11 mouse cellular contexts compared by ENCODE assay signal in genomic region chr3:30130495-30130894, GRCm38 (mm10).
DNase-seq lines count a peak whose midpoint lies in the region; ATAC-seq and TF ChIP-seq lines count a peak whose summit lies in the region.
"Had no signal": no experiment of that assay in that cellular context is flagged by ENCODE, and none has a peak within 500 bp of the region (broad histone marks: within the 10 kb centered on the region; RNA-seq: fewer than 3 reads in every experiment).

No protein-coding gene starts in this region.

- no peak for TF ChIP-seq POLR2A in lung, adult 2 months (IDR thresholded peaks at IDR 0.05; ENCODE audit: borderline replicate concordance, extremely low read depth, low read depth, low read length)

- H3K4me2 ChIP-seq in stomach, embryonic 14.5 days (replicated peaks; ENCODE audit: low read depth, low read length) = no peak overlapping the region
- H3K4me2 ChIP-seq in stomach, postnatal 0 days (replicated peaks; ENCODE audit: low read depth) = no peak overlapping the region
- H3K4me2 ChIP-seq: hindbrain, embryonic 15.5 days; limb, embryonic 15.5 days had no signal

- H3K9ac ChIP-seq in stomach, embryonic 14.5 days (replicated peaks; ENCODE audit: low read depth, low read length) = no peak overlapping the region
- H3K9ac ChIP-seq in stomach, postnatal 0 days (ENCODE audit: low read length) = no peak overlapping the region
- H3K9ac ChIP-seq: hindbrain, embryonic 15.5 days; limb, embryonic 15.5 days had no signal

- WGBS in stomach, embryonic 14.5 days = 38% methylated on average over 4 of the region's 4 CpGs
- 40% methylated on average over 4 of the region's 4 CpGs for WGBS in stomach, postnatal 0 days
- WGBS in lung, adult 2 months = 42% methylated on average over 4 of the region's 4 CpGs

- TF ChIP-seq EP300 in stomach, postnatal 0 days (optimal IDR thresholded peaks at IDR 0.05) = no peak

- H3K9me3 ChIP-seq in stomach, embryonic 14.5 days (ENCODE audit: control insufficient read depth, low read depth, low read length) = no peaks in the 10 kb centered on the region
- H3K9me3 ChIP-seq in stomach, postnatal 0 days (ENCODE audit: control insufficient read depth, low read length) = no peaks in the 10 kb centered on the region
- H3K9me3 ChIP-seq: hindbrain, embryonic 15.5 days; limb, embryonic 15.5 days; midbrain, embryonic 10.5 days had no signal

- H3K27ac ChIP-seq in stomach, embryonic 14.5 days (ENCODE audit: low read length) = 0 out of 2 replicates have a peak overlapping the region, but pooled peaks have one; percentile 21
- no peak overlapping the region for H3K27ac ChIP-seq in stomach, postnatal 0 days (replicated peaks)
- H3K27ac ChIP-seq: hindbrain, embryonic 15.5 days; limb, embryonic 15.5 days; midbrain, embryonic 10.5 days had no signal

- H3K4me1 ChIP-seq in stomach, embryonic 14.5 days (ENCODE audit: control insufficient read depth, insufficient read depth, low read length) = peaks cover 5% of the 10 kb centered on the region; the same call in 1 of the 2 replicates
- no peaks in the 10 kb centered on the region for H3K4me1 ChIP-seq in stomach, postnatal 0 days (replicated peaks; ENCODE audit: control insufficient read depth, insufficient read depth)
- peaks cover 4% of the 10 kb centered on the region for H3K4me1 ChIP-seq in lung, adult 2 months (ENCODE audit: control insufficient read depth, insufficient read depth, low read length)
- H3K4me1 ChIP-seq: hindbrain, embryonic 15.5 days; midbrain, embryonic 10.5 days had no signal

- TF ChIP-seq CTCF in stomach, postnatal 0 days (IDR thresholded peaks at IDR 0.05; ENCODE audit: low read depth) = no peak
- no peak for TF ChIP-seq CTCF in lung, adult 2 months (IDR thresholded peaks at IDR 0.05; ENCODE audit: insufficient read depth, low read length)

- peak; percentile 71 to 82 for DNase-seq in cerebellum, postnatal 10 days
- DNase-seq in stomach, postnatal 0 days (ENCODE audit: low spot score) = no peak
- peak; percentile 44 for DNase-seq in lung, adult 2 months
- DNase-seq in layer of hippocampus, adult 9-11 months = no peak
- DNase-seq in testis, postnatal 14 days (ENCODE audit: low spot score) = no peak

- ATAC-seq in cerebellum, adult (ENCODE audit: insufficient number of reproducible peaks, low FRiP score, low TSS enrichment) = no peak
- 0 out of 2 replicates have a peak, but pooled peaks have one; percentile 37 for ATAC-seq in stomach, embryonic 14.5 days (ENCODE audit: insufficient number of reproducible peaks, insufficient read depth, low FRiP score, low read depth)
- no peak for ATAC-seq in stomach, postnatal 0 days (ENCODE audit: low FRiP score, low TSS enrichment)
- no peak for ATAC-seq in megakaryocyte-erythroid progenitor cell, adult 5-6 weeks (replicated peaks; ENCODE audit: low FRiP score, low TSS enrichment, poor library complexity, severe bottlenecking)

- H3K27me3 ChIP-seq in stomach, embryonic 14.5 days (ENCODE audit: control insufficient read depth, insufficient read depth, low read length) = no peaks in the 10 kb centered on the region
- H3K27me3 ChIP-seq in stomach, postnatal 0 days (ENCODE audit: control insufficient read depth, insufficient read depth, low read length) = no peaks in the 10 kb centered on the region
- H3K27me3 ChIP-seq: hindbrain, embryonic 15.5 days; limb, embryonic 15.5 days had no signal

- no peak overlapping the region for H3K4me3 ChIP-seq in stomach, embryonic 14.5 days (ENCODE audit: low read depth, low read length)
- H3K4me3 ChIP-seq in stomach, postnatal 0 days (ENCODE audit: low read depth, low read length) = no peak overlapping the region
- no peak overlapping the region for H3K4me3 ChIP-seq in lung, adult 2 months (replicated peaks; ENCODE audit: extremely low read depth, low read depth, low read length)
- H3K4me3 ChIP-seq: hindbrain, embryonic 15.5 days; limb, embryonic 15.5 days; midbrain, embryonic 10.5 days had no signal

- H3K36me3 ChIP-seq in stomach, embryonic 14.5 days (ENCODE audit: control insufficient read depth, insufficient read depth, low read length) = no peaks in the 10 kb centered on the region
- H3K36me3 ChIP-seq in stomach, postnatal 0 days (ENCODE audit: control insufficient read depth, insufficient read depth, low read length) = no peaks in the 10 kb centered on the region
- H3K36me3 ChIP-seq: hindbrain, embryonic 15.5 days; limb, embryonic 15.5 days; midbrain, embryonic 10.5 days had no signal

Comparison
In these comparisons a context has a peak if more than half of its experiments do, and no peak if none do; other contexts are left out.
1. DNase-seq: peak in cerebellum, postnatal 10 days (2 of 2) and lung, adult 2 months (single experiment); none in stomach, postnatal 0 days (single experiment), layer of hippocampus, adult 9-11 months (single experiment) and testis, postnatal 14 days (single experiment).